In the genomic region with DNA sequence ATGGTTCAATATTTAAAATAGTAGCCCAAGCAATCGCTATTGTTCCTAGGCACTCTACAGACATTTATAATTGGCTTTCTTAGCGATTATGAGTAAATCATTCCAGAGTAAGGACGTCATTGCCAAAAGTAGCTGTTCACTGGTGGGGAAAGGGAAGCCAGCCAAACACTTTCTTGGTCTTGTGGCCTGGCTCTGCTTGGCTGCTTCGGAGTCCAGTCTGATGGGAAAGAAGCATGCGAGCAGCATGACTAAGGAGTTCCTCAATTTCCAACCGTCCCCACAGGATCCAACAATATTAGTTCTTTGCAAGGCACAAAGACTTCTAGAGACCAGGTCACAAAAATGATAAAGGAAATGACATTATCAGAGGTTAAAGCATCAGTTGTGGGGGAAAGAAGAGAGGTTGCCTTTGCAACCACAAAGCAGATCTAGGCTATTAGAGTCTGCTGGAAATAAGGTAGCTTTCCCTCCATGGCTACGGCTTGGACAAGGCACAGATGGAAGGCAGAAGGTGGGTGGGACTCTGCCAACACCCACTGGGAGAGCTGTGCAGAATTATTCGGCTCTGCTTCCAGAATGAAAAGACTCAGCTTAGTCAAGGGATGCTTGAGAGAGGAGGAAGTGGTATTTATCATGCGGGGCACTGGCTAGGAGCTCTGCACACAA, we compare ENCODE assay signal across 10 mouse cellular contexts.
DNase-seq lines count a peak whose midpoint lies in the region; ATAC-seq and TF ChIP-seq lines count a peak whose summit lies in the region.
"Had no signal": no experiment of that assay in that cellular context is flagged by ENCODE, and none has a peak within 500 bp of the region (broad histone marks: within the 10 kb centered on the region; RNA-seq: fewer than 3 reads in every experiment).

No protein-coding gene starts in this region.

- H3K27ac ChIP-seq in heart, embryonic 12.5 days (ENCODE audit: poor library complexity, severe bottlenecking): no peak overlapping the region
- H3K27ac ChIP-seq in heart, postnatal 0 days (ENCODE audit: low read depth): peak overlapping the region; percentile 67
- H3K27ac ChIP-seq: embryonic facial prominence, embryonic 12.5 days; midbrain, embryonic 12.5 days had no signal

- WGBS in heart, embryonic 12.5 days: 69% methylated on average over 9 of the region's 9 CpGs
- WGBS in heart, postnatal 0 days: 34% methylated on average over 9 of the region's 9 CpGs

- H3K9me3 ChIP-seq in heart, embryonic 12.5 days (replicated peaks): no peaks in the 10 kb centered on the region
- no peaks in the 10 kb centered on the region for H3K9me3 ChIP-seq in heart, postnatal 0 days (replicated peaks; ENCODE audit: control insufficient read depth, low read length)
- H3K9me3 ChIP-seq: embryonic facial prominence, embryonic 12.5 days; midbrain, embryonic 12.5 days had no signal

- no peaks in the 10 kb centered on the region for H3K4me1 ChIP-seq in heart, embryonic 12.5 days (replicated peaks)
- H3K4me1 ChIP-seq in heart, postnatal 0 days (ENCODE audit: control insufficient read depth, insufficient read depth): 0 out of 2 replicates have a peak, but pooled peaks cover 8% of the 10 kb centered on the region
- H3K4me1 ChIP-seq: embryonic facial prominence, embryonic 12.5 days had no signal

- ATAC-seq in heart, embryonic 12.5 days (ENCODE audit: insufficient number of reproducible peaks, low FRiP score): no peak
- ATAC-seq in heart, postnatal 0 days (ENCODE audit: insufficient read depth, low read depth): peak; percentile 75; the same call in 1 of the 2 replicates

- H3K36me3 ChIP-seq in heart, embryonic 12.5 days: no peaks in the 10 kb centered on the region
- H3K36me3 ChIP-seq in heart, postnatal 0 days (replicated peaks; ENCODE audit: control insufficient read depth, insufficient read depth, low read length): no peaks in the 10 kb centered on the region
- H3K36me3 ChIP-seq: embryonic facial prominence, embryonic 12.5 days; midbrain, embryonic 12.5 days had no signal

- H3K4me3 ChIP-seq in heart, embryonic 12.5 days: no peak overlapping the region
- H3K4me3 ChIP-seq in heart, postnatal 0 days (ENCODE audit: low read depth, low read length): no peak overlapping the region
- H3K4me3 ChIP-seq: embryonic facial prominence, embryonic 12.5 days; midbrain, embryonic 12.5 days had no signal

- H3K27me3 ChIP-seq in heart, embryonic 12.5 days (replicated peaks): no peaks in the 10 kb centered on the region
- H3K27me3 ChIP-seq in heart, postnatal 0 days (ENCODE audit: control insufficient read depth, insufficient read depth, low read length): no peaks in the 10 kb centered on the region
- H3K27me3 ChIP-seq: embryonic facial prominence, embryonic 12.5 days; midbrain, embryonic 12.5 days had no signal

- no peak for TF ChIP-seq EP300 in heart, postnatal 0 days (IDR thresholded peaks at IDR 0.05; ENCODE audit: low read depth)

- TF ChIP-seq CTCF in heart, postnatal 0 days (IDR thresholded peaks at IDR 0.05; ENCODE audit: low read depth): no peak

- DNase-seq in heart, adult 18-20 months: peak; percentile 82 to 88
- DNase-seq in fibroblast of lung, adult 2 months (ENCODE audit: low read depth): peak; percentile 97
- DNase-seq in heart, postnatal 0 days (ENCODE audit: low spot score): peak; percentile 89
- peak; percentile 87 to 90 for DNase-seq in layer of hippocampus, adult 8-10 months (ENCODE audit: low spot score in 2 of 2)
- DNase-seq in lung, postnatal 4 days: peak; percentile 18 to 31
- DNase-seq in thymus, postnatal 0 days (ENCODE audit: low spot score): no peak
- DNase-seq in T-cell, adult 2 months (ENCODE audit: low spot score): no peak

- no peak overlapping the region for H3K9ac ChIP-seq in heart, embryonic 12.5 days
- H3K9ac ChIP-seq in heart, postnatal 0 days (replicated peaks; ENCODE audit: low read depth, low read length): no peak overlapping the region
- H3K9ac ChIP-seq: embryonic facial prominence, embryonic 12.5 days; midbrain, embryonic 12.5 days had no signal

- H3K4me2 ChIP-seq in heart, embryonic 12.5 days: no peak overlapping the region
- no peak overlapping the region for H3K4me2 ChIP-seq in heart, postnatal 0 days (ENCODE audit: low read depth, low read length)
- H3K4me2 ChIP-seq: embryonic facial prominence, embryonic 12.5 days; midbrain, embryonic 12.5 days had no signal

Comparison
In these comparisons a context has a peak if more than half of its experiments do, and no peak if none do; other contexts are left out.
1. DNase-seq: peak in heart, adult 18-20 months (2 of 2), fibroblast of lung, adult 2 months (single experiment), heart, postnatal 0 days (single experiment), layer of hippocampus, adult 8-10 months (2 of 2) and lung, postnatal 4 days (2 of 2); none in thymus, postnatal 0 days (single experiment) and T-cell, adult 2 months (single experiment).